Mouse (Mus musculus): Measurements from ENCODE around the gene Slc25a25.

DNA sequence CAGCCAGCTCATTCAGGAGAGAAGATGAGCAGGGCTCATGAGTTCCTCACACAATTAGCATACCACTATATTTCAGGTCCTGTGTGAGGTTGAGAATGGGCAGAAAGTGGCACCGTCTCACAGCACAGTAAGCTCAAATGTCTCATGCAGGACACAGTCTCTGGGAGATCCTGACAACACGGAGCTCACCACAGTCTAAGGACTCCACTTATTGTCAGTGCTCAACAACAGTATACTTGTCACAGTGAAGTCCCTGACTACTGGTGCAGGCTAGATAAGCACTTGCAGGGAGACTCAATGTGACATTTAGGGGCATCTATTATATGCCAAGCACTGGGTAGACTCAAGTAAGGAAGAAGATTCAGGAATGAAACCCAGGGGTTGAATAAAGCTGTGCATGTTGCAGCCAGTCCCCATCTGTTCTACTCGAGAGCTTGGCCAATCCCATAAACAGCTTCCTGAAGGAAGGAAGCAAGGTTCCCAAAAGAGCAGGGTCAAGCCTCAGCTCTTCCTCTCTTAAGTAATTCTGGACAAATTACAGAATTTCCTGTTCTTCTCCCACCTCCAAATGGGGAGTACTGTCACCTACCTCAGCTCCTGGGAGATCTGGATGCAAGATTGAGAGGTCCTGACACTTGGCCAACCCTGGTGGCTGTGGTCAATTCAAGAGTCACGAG, 21.9 kb downstream of the Slc25a25 start:
- TF ChIP-seq CTCF (IDR thresholded peaks at IDR 0.05; ENCODE audit: extremely low read depth, insufficient read depth, low read length): no peak
- no peak for TF ChIP-seq POLR2A (IDR thresholded peaks at IDR 0.05; ENCODE audit: extremely low read depth, insufficient read depth, low read length)

Data from cortical plate, adult 2 months (tissue).